Mouse (Mus musculus): ENCODE results near the gene Kng2.
A peak's percentile ranks its signal among the peaks of the same experiment; 100 is the strongest.
"Not testable (repeated sequence)": the region's sequence is repeated elsewhere in the genome, so short reads cannot be mapped to it uniquely, and the experiment has no call there.

Gene Kng2

DNA sequence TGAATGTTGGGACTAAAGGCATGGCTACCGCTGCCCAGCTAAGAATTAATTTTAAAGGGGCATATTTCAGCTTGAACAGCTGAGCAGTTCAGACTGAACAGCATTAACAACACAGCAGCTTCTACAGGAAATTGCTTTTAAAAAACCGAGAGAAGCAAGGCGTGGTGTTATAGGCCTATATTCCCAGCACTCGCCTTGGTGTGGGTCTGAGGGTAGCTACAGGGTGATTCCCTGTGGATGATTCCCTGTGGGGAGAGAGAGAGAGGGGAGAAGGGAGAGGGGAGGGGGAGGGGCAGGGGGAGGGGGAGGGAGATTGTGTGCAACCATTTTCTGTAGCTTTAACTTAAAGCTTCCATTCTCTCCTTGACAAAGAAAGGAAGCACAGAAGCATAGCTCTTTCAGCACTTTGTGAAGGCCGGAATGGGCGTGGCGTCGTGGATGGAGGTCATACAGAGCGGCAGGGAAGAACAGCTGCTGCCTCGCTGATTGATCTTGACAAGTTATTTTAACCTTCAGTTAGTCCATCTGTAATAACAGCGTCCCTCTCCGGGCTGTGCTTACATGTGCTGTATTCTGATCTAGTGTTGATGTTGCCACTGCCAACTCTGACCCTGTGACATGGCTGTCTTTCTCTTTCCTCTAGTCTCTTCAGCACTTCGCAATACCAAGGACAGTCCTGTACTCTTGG is 73.7 kb downstream of the Kng2 start:
- DNase-seq: peak; percentile 86

DNA sequence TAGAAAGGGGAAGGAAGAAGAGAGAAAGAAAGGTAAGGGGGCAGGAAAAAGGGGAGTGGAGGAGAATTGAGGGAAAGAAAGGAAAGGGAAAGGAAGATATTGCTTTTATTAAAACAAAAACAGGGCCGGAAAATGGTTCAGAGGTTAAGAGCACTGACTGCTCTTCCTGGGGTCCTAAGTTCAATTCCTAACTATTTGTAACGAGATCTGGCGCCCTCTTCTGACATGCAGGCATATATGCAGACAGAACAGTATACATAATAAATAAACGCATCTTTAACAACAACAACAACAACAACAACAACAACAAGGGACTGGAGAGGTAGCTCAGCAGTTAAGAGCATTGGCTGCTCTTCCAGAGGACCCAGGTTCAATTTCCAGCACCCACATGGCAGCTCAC is 76.2 kb downstream of the Kng2 start:
- DNase-seq: no peak

DNA sequence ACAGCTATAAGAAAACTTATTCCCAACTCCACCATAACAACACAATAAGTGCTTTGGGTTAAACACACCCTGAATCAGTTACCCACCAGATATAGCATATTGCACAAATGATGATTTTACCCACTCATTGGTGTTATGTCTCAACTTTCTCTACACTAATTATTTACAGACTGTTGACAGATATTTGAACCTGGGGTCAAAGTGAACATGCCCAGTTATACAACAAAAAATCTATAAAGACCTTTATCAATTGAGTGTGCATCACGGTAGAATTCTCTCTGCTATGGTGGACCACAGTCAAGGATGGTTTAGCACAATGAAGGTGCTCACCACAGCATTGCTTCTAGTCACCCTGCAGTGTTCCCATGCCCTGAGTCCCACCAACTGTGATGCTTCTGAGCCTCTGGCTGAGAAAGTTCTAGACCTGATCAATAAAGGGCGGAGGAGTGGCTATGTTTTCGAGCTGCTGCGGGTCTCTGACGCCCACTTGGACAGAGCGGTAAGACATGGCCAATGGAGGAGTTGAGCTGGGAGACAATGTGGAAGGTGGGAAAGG is 78.4 kb downstream of the Kng2 start, which contains the start of gene Hrg:
Gene Hrg, plus strand, starts transcription at position 233 of the 556 bp plus-strand sequence.
- no peak for DNase-seq

DNA sequence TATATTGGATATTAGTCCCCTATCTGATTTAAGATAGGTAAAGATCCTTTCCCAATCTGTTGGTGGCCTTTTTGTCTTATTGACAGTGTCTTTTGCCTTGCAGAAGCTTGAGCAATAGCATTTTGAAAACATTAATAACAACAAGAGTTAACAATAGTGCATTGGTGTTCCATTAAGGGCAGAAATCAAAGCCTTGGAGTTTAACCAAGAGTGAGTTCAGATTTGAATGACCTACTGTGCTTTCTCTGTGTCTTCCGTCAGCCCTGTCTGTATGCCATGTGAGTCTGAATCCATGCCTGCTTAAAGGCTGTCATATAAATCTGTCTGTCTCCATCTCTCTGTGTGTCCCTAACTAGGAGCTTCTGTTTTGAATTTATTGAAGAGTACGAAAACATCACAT is 81.9 kb downstream of the Kng2 start:
- no peak for DNase-seq

DNA sequence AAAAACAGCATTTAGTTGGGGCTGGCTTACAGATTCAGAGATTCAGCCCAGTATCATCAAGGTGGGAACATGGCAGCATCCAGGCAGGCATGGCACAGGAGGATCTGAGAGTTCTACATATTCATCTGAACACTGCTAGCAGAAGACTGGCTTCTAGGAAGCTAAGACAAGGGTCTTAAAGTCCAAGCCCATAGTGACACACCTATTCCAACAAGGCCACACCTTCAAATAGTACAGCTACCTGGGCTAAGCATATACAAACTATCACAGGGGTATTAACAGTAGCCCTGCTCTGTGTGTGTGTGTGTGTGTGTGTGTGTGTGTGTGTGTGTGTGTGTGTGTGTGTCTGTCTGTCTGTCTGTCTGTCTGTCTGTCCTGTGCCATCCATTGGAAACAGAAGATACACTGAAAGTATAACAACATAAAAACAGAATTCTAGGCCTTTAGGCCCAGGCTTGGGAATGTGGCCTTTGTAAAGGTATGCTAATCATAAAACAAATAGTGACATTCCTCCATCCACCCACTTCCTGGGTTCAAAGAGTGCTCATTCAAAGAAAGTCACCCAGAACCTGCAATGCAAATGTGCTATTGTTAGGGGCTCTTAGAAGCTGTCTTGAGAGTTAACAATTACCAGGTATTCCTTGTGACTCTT is 87.3 kb downstream of the Kng2 start:
- DNase-seq: not testable (repeated sequence)

DNA sequence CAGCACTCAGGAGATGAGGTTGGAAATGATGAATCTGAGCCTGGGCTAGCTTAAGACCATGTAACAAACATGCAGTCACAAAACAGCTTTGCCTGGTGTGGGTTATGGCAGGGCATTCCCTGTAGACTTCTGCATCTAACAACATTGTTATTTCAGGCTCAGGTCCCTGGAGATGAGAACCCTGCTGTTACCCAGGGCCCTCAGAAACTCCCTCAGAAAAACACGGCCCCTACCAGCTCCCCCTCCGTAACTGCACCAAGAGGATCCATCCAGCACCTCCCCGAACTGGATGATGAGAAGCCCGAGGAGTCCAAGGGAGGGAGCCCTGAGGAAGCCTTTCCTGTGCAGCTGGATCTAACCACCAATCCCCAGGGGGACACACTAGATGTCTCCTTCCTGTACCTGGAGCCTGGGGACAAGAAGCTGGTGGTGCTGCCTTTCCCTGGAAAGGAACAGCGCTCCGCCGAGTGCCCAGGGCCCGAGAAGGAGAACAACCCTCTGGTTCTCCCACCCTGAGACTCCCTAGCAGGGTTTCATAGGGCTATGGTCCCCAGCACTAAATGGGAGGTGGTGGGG is 90.1 kb downstream of the Kng2 start:
- no peak for DNase-seq

DNA sequence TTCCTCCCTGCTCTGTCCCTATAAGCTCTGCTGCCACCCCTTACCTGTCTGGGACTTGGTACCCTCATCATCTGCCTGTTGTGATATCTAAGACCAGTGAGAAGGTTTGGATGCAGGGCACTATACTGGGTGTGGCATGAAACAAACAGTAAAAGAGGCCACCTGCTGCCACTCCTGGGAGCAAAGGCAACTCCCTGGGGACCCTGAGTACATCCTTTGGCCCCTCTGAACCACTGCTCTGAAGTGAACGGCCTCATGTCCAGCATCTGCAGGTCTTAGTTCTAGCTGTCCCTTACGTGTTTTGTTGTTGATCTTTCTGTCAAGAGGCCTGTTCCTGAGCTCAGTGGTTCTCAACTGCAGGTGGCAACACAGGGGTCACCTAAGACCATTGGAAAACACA is 90.7 kb downstream of the Kng2 start:
- no peak for DNase-seq

DNA sequence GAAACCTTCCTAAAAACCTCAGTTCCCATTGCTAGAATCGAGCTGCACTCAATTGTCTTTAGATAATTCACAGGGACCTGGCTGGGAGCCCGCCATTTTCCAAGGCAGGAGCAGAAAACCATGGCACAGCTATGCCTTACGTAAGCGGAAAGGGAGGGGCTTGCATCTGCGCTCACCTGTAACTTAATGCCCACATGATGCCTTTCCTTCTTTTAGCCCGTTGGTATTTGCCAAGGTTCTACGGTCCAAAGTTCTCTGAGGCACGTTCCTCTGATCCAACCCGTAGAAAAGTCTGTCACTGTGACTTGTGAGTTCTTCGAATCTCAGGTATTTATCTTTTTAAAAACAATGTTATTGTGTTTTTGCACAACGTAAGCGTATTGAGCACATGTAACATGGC is 91.7 kb downstream of the Kng2 start:
- no peak for DNase-seq
